In genomic region chr10:69898821-69899220, GRCm38 (mm10) we compare ENCODE assay signal across 15 mouse cellular contexts.
A peak's percentile ranks its signal among the peaks of the same experiment; 100 is the strongest.
DNase-seq lines count a peak whose midpoint lies in the region; TF ChIP-seq lines count a peak whose summit lies in the region.
"Had no signal": no experiment of that assay in that cellular context is flagged by ENCODE, and none has a peak within 500 bp of the region (broad histone marks: within the 10 kb centered on the region; RNA-seq: fewer than 3 reads in every experiment).

No protein-coding gene starts in this region.

- peaks cover 2% of the 10 kb centered on the region; the same call in 1 of the 2 replicates for H3K4me1 ChIP-seq in testis, adult 2 months (ENCODE audit: control insufficient read depth, insufficient read depth, low read length)
- H3K4me1 ChIP-seq: hindbrain, embryonic 12.5 days; hindbrain, embryonic 15.5 days had no signal

- TF ChIP-seq CTCF in testis, adult 2 months (IDR thresholded peaks at IDR 0.05; ENCODE audit: control insufficient read depth, insufficient read depth, insufficient replicate concordance, low read depth, low read length) = no peak

- TF ChIP-seq POLR2A in testis, adult 2 months (IDR thresholded peaks at IDR 0.05; ENCODE audit: control insufficient read depth, low read depth, low read length) = no peak

- H3K27ac ChIP-seq in testis, adult 2 months (ENCODE audit: control insufficient read depth, insufficient read depth, low read depth, low read length) = peak overlapping the region; percentile 12; the same call in 1 of the 2 replicates
- H3K27ac ChIP-seq: hindbrain, embryonic 12.5 days; hindbrain, embryonic 15.5 days had no signal

- intact Hi-C loops in left cerebral cortex, postnatal 25 days (cut with DNase I) = no loop called here

- no peak for DNase-seq in testis, postnatal 14 days (ENCODE audit: low spot score)
- DNase-seq in adrenal gland, postnatal 10 days = peak; percentile 64
- DNase-seq in adrenal gland, postnatal 36 days = peak; percentile 68 to 80
- no peak for DNase-seq in frontal cortex, postnatal 25 days (ENCODE audit: low spot score in 2 of 2)
- no peak for DNase-seq in left cerebral cortex, postnatal 25 days (ENCODE audit: low spot score in 2 of 2)
- DNase-seq: cerebellum, adult 11 months; cerebellum, adult 2 months; cerebellum, adult 9-11 months; cerebellum, postnatal 25 days; forebrain, postnatal 0 days; gastrocnemius, postnatal 25 days; kidney, adult 2 months had no signal

- no peak overlapping the region for H3K4me3 ChIP-seq in testis, adult 2 months (ENCODE audit: control insufficient read depth, low read depth, low read length)
- H3K4me3 ChIP-seq: hindbrain, embryonic 12.5 days; hindbrain, embryonic 15.5 days had no signal

- H3K36me3 ChIP-seq in testis, adult 2 months (ENCODE audit: control insufficient read depth, insufficient read depth, low read length) = no peaks in the 10 kb centered on the region

- H3K27me3 ChIP-seq in testis, adult 2 months (ENCODE audit: control insufficient read depth, insufficient read depth, low read length) = no peaks in the 10 kb centered on the region
- H3K27me3 ChIP-seq: hindbrain, embryonic 12.5 days; hindbrain, embryonic 15.5 days had no signal

Comparison
In these comparisons a context has a peak if more than half of its experiments do, and no peak if none do; other contexts are left out.
1. DNase-seq: peak in adrenal gland, postnatal 10 days (single experiment) and adrenal gland, postnatal 36 days (2 of 2); none in testis, postnatal 14 days (single experiment), frontal cortex, postnatal 25 days (0 of 2) and left cerebral cortex, postnatal 25 days (0 of 2).